Mouse (Mus musculus) CH12.LX (cell line): ENCODE measurements at regions not wholly inside any gene's neighbourhood (a gene's known extent, or its start where the extent isn't known, plus 50 kb on each side); places are given as distances from the start of the nearest gene placed in this dataset.

Experiments
- CTCF ChIP-seq, 2 experiments: IDR thresholded peaks in 1 of 2; conservative IDR thresholded peaks in 1 of 2; 2 replicates each; pipeline ENCODE4 v1.5.1; 2011 to 2012; ENCODE audit warnings: low read depth in 2 of 2, low read length in 2 of 2, improper control_type of control experiment in 1 of 2, inconsistent platforms in 1 of 2, mild to moderate bottlenecking in 1 of 2, moderate library complexity in 1 of 2
- MAX ChIP-seq: IDR thresholded peaks from 2 replicates; pipeline ENCODE4 v1.6.1; 2011; ENCODE audit warnings: low read length, improper control_type of control experiment
- POLR2AphosphoS2 ChIP-seq: IDR thresholded peaks from 2 replicates; pipeline ENCODE4 v1.6.1; 2011; ENCODE audit warnings: low read depth, low read length, improper control_type of control experiment
- SIN3A ChIP-seq: IDR thresholded peaks from 2 replicates; pipeline ENCODE4 v1.6.1; 2012; ENCODE audit warnings: low read length, improper control_type of control experiment, inconsistent platforms
- UBTF ChIP-seq: IDR thresholded peaks from 2 replicates; pipeline ENCODE4 v1.6.1; 2012; ENCODE audit warnings: low read depth, mild to moderate bottlenecking, inconsistent platforms, low read length, improper control_type of control experiment, moderate library complexity
- ZKSCAN1 ChIP-seq: IDR thresholded peaks from 2 replicates; pipeline ENCODE4 v1.6.1; 2012; ENCODE audit warnings: low read depth, inconsistent platforms, low read length, improper control_type of control experiment, borderline replicate concordance

DNA sequence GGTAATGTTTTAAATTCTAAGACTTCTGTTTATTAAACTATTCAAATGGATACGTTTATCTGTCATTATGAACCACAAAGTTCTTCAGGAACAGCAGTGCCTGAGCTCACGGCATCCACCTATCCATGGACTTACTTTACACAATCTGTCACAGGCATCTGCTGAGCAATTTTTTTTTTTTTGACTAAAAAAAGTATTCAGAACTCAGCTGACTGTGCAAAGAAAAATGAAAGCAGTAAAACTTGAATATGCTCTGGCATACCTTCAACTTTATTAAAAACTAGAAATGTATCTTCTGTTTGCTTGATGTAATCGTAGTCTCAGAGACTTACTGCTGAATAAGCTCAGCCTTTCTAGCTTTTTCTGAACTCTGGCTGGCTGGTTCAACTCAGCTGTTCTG, 62.0 kb upstream of the Speer4c start:
- TF ChIP-seq CTCF (conservative IDR thresholded peaks at IDR 0.05 in 1 of 2, IDR thresholded peaks at IDR 0.05 in 1 of 2; ENCODE audit: low read depth in 2 of 2, low read length in 2 of 2): no peak
- TF ChIP-seq MAX: no peak
- TF ChIP-seq POLR2AphosphoS2: no peak
- TF ChIP-seq ZKSCAN1: no peak
- TF ChIP-seq UBTF: no peak
- no peak for TF ChIP-seq SIN3A
